Mouse (Mus musculus): ENCODE results near the gene Arl3. TPM values are rescaled to one million over a fixed set of nuclear protein-coding genes. Genes with fewer than 3 reads are reported as not detected.

Arl3 gene
- total RNA-seq, 4 experiments from 2014 or later = 94.2 to 133 (median 116) TPM

GRCm38 (mm10) chr19:46502471-46503166 is 70.4 kb downstream of the Arl3 start:
- peak; percentile 70 to 87 for DNase-seq (ENCODE audit: low spot score in 2 of 2)

- peak in 1 of 2 experiments; percentile 78 for DNase-seq (ENCODE audit: low spot score in 2 of 2)
Measured at GRCm38 (mm10) chr19:46502069-46502455, 70.9 kb downstream of the Arl3 start.

- peak; percentile 72 to 82 for DNase-seq (ENCODE audit: low spot score in 2 of 2)
Measured at GRCm38 (mm10) chr19:46501401-46502068, 71.5 kb downstream of the Arl3 start, which contains the start of gene Trim8. Trim8 (plus strand) TSS chr19:46501702.

GRCm38 (mm10) chr19:46500581-46501341 is 72.2 kb downstream of the Arl3 start:
- peak in 1 of 2 experiments; percentile 37 for DNase-seq (ENCODE audit: low spot score in 2 of 2)

- DNase-seq (ENCODE audit: low spot score in 2 of 2) = peak; percentile 77 to 99
Measured at GRCm38 (mm10) chr19:46499836-46500580, 73.0 kb downstream of the Arl3 start.

- no peak for DNase-seq (ENCODE audit: low spot score in 2 of 2)
Measured at GRCm38 (mm10) chr19:46499539-46499835, 73.5 kb downstream of the Arl3 start.

GRCm38 (mm10) chr19:46497230-46497629 is 75.8 kb downstream of the Arl3 start:
- no peak for DNase-seq (ENCODE audit: low spot score in 2 of 2)

- DNase-seq (ENCODE audit: low spot score in 2 of 2) = no peak
Measured at GRCm38 (mm10) chr19:46495136-46495535, 77.9 kb downstream of the Arl3 start.

- DNase-seq (ENCODE audit: low spot score in 2 of 2) = no peak
Measured at GRCm38 (mm10) chr19:46490634-46491033, 82.4 kb downstream of the Arl3 start.

- DNase-seq (ENCODE audit: low spot score in 2 of 2) = no peak
Measured at GRCm38 (mm10) chr19:46489448-46489847, 83.5 kb downstream of the Arl3 start.

GRCm38 (mm10) chr19:46486709-46487108 is 86.3 kb downstream of the Arl3 start:
- no peak for DNase-seq (ENCODE audit: low spot score in 2 of 2)

GRCm38 (mm10) chr19:46485847-46486246 is 87.2 kb downstream of the Arl3 start:
- no peak for DNase-seq (ENCODE audit: low spot score in 2 of 2)

GRCm38 (mm10) chr19:46484518-46484917 is 88.5 kb downstream of the Arl3 start:
- DNase-seq (ENCODE audit: low spot score in 2 of 2) = peak in 1 of 2 experiments; percentile 47

GRCm38 (mm10) chr19:46483701-46484328 is 89.2 kb downstream of the Arl3 start:
- DNase-seq (ENCODE audit: low spot score in 2 of 2) = peak in 1 of 2 experiments; percentile 59

GRCm38 (mm10) chr19:46482896-46483516 is 90.0 kb downstream of the Arl3 start:
- no peak for DNase-seq (ENCODE audit: low spot score in 2 of 2)

GRCm38 (mm10) chr19:46481756-46482155 is 91.2 kb downstream of the Arl3 start:
- no peak for DNase-seq (ENCODE audit: low spot score in 2 of 2)

- DNase-seq (ENCODE audit: low spot score in 2 of 2) = no peak
Measured at GRCm38 (mm10) chr19:46481352-46481751, 91.6 kb downstream of the Arl3 start.
